Mouse (Mus musculus) adrenal gland, postnatal 4 days (tissue): ENCODE results near the gene Exoc3l2. TPM values are rescaled to one million over a fixed set of nuclear protein-coding genes. Genes with fewer than 3 reads are reported as not detected.
"Not testable (repeated sequence)": the region's sequence is repeated elsewhere in the genome, so short reads cannot be mapped to it uniquely, and the experiment has no call there.

Experiments used
- DNase-seq, 2 experiments: peaks; one replicate each; pipeline ENCODE4 v3.0.0; 2021 to 2022; ENCODE audit warnings: low spot score in 2 of 2, mixed read lengths in 2 of 2
- total RNA-seq, 2 experiments: library from RNA; stranded (reverse); gene quantifications; 2 replicates each; pipeline ENCODE4 v1.2.3; 2021

Exoc3l2 gene
- total RNA-seq, 2 experiments from 2014 or later = 26.7 to 28.7 TPM

GRCm38 (mm10) chr7:19485488-19485887, 22.4 kb downstream of the Exoc3l2 start:
- no peak for DNase-seq

GRCm38 (mm10) chr7:19486549-19486948, 23.4 kb downstream of the Exoc3l2 start:
- no peak for DNase-seq

- no peak for DNase-seq
These were observed 26.4 kb downstream of the Exoc3l2 start for GRCm38 (mm10) chr7:19489525-19489924.

- DNase-seq = no peak
These were observed 28.6 kb downstream of the Exoc3l2 start for GRCm38 (mm10) chr7:19491731-19492130.

- DNase-seq = no peak
These were observed 31.8 kb downstream of the Exoc3l2 start for GRCm38 (mm10) chr7:19494751-19495474.

- DNase-seq = no peak
These were observed 32.5 kb downstream of the Exoc3l2 start for GRCm38 (mm10) chr7:19495521-19496213.

GRCm38 (mm10) chr7:19496214-19496555, 33.1 kb downstream of the Exoc3l2 start:
- DNase-seq = no peak

- no peak for DNase-seq
These were observed 35.2 kb downstream of the Exoc3l2 start for GRCm38 (mm10) chr7:19498326-19498725.

GRCm38 (mm10) chr7:19500420-19501363, 37.6 kb downstream of the Exoc3l2 start:
- DNase-seq = no peak

- no peak for DNase-seq
These were observed 38.5 kb downstream of the Exoc3l2 start for GRCm38 (mm10) chr7:19501658-19502057.

- no peak for DNase-seq
These were observed 40.4 kb downstream of the Exoc3l2 start for GRCm38 (mm10) chr7:19503481-19504068.

GRCm38 (mm10) chr7:19506326-19506725, 43.2 kb downstream of the Exoc3l2 start:
- DNase-seq = no peak

GRCm38 (mm10) chr7:19506969-19507611, 44.0 kb downstream of the Exoc3l2 start:
- no peak for DNase-seq

GRCm38 (mm10) chr7:19507612-19507981, 44.5 kb downstream of the Exoc3l2 start:
- DNase-seq = no peak

- DNase-seq = peak; percentile 78 to 88
These were observed 45.2 kb downstream of the Exoc3l2 start, which contains the start of the genes Bloc1s3 and Trappc6a for GRCm38 (mm10) chr7:19508150-19508923. TSS of gene Bloc1s3 (minus strand) at chr7:19508367. TSS of gene Trappc6a (plus strand) at chr7:19508395.

GRCm38 (mm10) chr7:19508924-19509568, 45.9 kb downstream of the Exoc3l2 start:
- DNase-seq = no peak

GRCm38 (mm10) chr7:19509786-19510185, 46.7 kb downstream of the Exoc3l2 start:
- DNase-seq = no peak

GRCm38 (mm10) chr7:19511934-19512333, 48.8 kb downstream of the Exoc3l2 start:
- not testable (repeated sequence) for DNase-seq

GRCm38 (mm10) chr7:19512353-19512752, 49.2 kb downstream of the Exoc3l2 start:
- DNase-seq = no peak
